Mouse (Mus musculus) right cerebral cortex, adult 2 months (tissue): ENCODE results near the gene Gm20741.
A peak's percentile ranks its signal among the peaks of the same experiment; 100 is the strongest.

Experiments
- DNase-seq, 2 experiments: peaks; one replicate each; pipeline ENCODE4 v3.0.0; 2021 to 2022; ENCODE audit warnings: low spot score in 2 of 2

Gm20741 gene

DNA sequence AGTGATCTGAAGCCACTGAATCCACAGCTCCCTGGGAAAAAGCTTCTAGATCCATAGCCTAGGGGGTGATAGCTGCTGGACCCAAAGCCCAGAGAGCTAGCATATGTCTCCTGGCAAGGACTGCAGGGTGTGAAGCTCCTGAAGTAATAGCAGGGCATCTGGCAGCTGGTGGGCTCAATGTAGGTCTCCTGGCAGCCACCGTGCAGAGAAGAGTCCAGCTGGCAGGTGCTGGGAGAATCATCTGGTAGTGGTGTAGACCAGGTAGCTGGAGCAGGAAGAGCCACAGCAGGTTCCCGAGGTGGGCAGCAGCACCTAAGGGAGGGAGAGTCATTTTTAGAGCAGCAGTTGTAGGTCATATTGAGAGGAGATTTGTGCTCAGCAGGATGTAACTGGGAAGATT lies at the start of gene Gm20741:
Gene Gm20741 (minus strand): TSS at position 394 of the 400 bp plus-strand sequence.
- DNase-seq, result peak in 1 of 2 experiments; percentile 3

- DNase-seq, result no peak
These were observed 39.4 kb upstream of the Gm20741 start for GRCm38 (mm10) chr16:88851450-88851849.

DNA sequence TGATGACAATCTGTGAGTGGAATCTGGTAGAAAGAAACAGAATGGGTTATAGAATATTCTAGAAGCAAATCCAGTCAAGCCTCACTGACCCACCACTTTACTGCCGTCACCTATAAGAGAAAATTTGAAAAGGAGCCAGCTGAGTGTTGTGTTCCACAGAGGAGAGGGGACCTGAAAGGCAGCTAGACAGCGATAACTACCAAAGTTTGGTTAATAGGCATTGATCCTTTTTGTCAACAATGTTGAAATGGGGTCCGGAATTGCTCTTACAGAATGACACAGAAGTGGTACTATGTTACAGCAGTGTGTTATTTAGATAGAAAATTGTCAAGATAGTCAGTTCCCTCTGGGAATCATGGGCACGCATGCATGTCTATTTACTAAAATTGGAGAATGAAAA lies 36.5 kb upstream of the Gm20741 start:
- no peak for DNase-seq

DNA sequence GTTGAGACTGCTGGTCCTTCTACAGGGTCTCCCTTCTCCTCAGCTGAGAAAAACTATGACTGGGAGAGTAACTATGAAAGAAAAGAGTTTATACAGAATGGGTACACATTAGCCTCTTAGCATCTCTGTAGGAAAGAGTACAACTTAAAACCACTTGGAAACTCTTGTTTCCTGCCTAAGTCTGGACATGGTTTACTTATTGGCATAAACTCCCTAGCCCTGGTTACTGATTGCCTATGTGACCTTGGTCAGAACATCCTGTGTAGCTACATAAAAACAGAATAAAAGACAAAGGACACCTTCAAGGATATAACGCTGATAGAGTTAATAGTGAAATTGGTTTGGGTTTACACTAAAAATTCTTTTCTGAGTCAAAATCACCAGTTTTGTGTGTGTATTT lies 35.3 kb upstream of the Gm20741 start:
- DNase-seq, result no peak

DNA sequence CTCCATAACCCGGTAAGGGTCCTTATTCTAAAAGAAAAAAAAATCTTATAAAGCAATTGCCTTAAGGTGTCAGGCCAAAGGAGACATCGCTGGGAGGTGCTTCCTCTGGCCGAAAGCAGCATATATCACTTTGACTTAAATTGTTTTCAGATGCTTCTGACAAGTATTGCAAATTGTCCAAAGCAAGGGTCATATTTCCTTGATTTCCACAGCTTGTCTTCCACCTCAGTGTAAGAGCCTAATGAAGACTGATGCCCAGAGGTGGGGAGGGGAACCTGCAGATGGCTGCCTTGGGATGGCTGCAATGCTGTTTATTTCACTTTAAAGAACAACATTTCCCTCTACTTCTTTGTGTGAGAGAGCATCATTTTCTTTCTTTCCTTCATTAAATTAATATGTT lies 15.0 kb upstream of the Gm20741 start:
- DNase-seq, result no peak

GRCm38 (mm10) chr16:88826095-88826652 lies 14.2 kb upstream of the Gm20741 start, which contains the start of gene Krtap14:
Gene Krtap14, minus strand, starts transcription at chr16:88826145.
- DNase-seq, result no peak

DNA sequence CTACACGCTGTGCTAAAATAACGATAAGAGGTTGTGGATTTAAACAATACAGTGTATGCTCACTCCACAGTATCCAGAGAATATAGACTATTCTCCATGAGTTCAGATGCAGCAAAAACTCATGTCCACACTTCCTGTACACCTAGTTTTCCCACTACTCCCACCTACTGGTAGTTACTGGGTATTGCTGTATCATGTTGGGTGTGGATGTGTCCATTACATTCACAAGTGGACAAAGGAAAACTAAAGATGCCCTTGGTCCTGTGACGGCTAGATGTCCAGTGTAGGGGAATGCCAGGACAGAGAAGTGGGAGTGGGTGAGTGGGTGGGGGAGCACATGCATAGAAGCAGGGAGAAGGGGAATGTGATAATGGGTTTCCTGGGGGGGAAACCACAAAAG lies 11.7 kb upstream of the Gm20741 start:
- DNase-seq, result peak; percentile 6 to 19

- DNase-seq, result no peak
These were observed 8.0 kb upstream of the Gm20741 start, which contains the start of gene Krtap15 for GRCm38 (mm10) chr16:88820066-88820465. Gene Krtap15, plus strand, starts transcription at chr16:88820215.

GRCm38 (mm10) chr16:88786786-88787185 lies 25.2 kb downstream of the Gm20741 start:
- DNase-seq, result no peak

DNA sequence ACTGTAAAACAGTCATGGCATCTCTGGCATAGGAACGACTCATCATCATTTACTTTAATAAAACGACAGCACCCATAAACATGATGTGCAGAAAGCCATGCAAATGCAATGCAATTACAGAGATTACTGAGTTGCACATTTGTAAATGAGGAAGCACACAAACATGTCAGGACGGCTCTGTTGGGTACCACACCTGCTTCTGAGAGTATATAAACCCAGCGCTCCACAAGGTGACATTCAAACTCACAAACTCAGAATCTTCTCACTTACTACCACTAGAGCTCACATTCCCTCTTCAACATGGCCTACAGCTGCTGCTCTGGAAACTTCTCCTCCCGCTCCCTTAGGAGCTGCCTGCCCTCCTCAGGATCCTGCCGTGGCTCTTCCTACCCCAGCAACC lies 34.4 kb downstream of the Gm20741 start, which contains the start of gene Gm5965:
Gene Gm5965 (plus strand): TSS at position 301 of the 400 bp plus-strand sequence.
- no peak for DNase-seq

GRCm38 (mm10) chr16:88774106-88774505 lies 37.9 kb downstream of the Gm20741 start, which contains the start of gene 2310057N15Rik:
Gene 2310057N15Rik, minus strand, starts transcription at chr16:88774206.
- DNase-seq, result no peak
